Mouse (Mus musculus) c-Kit-positive CD71-positive TER-119-positive erythroid progenitor cells, embryonic 14.5 days (primary cell): ENCODE results near the gene Lrrc52.
A peak's percentile ranks its signal among the peaks of the same experiment; 100 is the strongest.

ENCODE experiments used
- DNase-seq: peaks from one replicate; pipeline ENCODE4 v3.0.0-alpha.2; 2013; ENCODE audit warnings: low spot score

Gene Lrrc52

DNA sequence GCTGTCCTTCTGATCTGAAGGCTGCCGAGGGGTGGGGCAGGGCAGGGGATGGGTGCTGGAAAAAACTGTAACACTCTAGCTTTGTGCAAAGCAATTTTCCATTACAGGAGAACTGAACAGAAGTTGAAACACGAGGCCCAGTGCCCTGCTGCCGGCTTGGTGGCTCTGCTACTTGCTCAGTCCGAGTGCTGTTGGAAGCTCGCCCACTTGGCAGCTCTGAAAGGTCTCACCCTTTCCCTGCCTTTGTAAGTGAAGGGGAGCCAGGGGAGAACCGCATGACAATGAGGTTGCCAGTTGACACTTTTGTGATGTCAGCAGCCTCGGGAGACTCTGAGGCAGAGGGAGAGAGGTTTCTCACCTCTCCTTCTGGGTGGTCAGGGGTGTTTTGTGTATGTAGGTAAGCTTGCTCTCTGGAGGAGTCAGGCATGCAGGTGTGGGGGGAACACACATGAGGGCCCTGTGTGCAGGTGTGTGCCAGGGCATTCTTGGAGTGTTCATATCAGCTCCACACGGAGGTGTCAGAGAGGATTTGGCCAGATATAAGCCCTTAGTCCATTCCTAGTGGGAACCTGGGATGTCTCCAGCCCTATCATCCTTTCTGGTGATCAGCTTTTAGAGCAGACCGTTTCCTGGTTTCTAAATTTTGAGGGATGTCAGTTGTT lies at the start of gene Lrrc52:
Gene Lrrc52 (minus strand): TSS at position 16 of the 662 bp plus-strand sequence.
- DNase-seq: no peak

DNA sequence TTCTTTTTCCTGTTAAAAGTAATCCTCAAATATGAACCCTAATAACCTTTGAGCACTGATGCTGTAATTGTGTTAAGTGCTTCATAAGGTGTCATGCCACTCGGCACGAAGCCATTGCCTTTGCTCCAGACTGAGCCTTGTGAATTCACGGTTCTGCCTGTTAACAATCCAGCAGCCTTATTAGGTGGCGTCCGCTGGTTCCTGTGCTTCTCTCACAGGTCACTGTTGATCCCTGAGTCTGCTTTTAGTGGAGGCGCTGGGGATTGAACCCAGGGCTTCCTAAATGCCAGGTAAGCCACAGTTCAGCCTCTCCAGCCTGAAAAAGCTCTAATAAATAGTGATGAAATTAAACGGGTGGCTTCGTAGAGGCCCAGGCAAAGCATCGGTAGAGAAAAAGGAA lies 45.0 kb upstream of the Lrrc52 start:
- no peak for DNase-seq

DNA sequence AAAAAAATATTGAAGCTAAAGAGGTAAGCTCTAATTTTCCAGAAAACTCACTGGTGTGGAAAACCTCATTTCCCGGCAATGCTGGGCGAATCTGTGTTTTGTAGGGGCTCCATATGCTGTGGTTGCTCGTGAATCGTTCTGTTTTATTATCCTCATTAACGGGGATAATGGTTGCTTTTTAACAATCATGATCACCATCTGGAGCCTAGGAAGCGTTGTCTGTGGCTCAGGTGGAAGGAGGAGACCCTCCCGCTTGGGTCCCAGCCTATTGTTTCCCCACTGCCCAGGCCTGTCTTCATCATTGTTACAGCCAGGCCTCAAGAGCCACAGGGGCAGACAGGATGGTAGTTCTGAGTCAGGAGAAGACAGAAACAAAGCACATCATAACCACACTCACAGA lies 39.5 kb upstream of the Lrrc52 start:
- no peak for DNase-seq

DNA sequence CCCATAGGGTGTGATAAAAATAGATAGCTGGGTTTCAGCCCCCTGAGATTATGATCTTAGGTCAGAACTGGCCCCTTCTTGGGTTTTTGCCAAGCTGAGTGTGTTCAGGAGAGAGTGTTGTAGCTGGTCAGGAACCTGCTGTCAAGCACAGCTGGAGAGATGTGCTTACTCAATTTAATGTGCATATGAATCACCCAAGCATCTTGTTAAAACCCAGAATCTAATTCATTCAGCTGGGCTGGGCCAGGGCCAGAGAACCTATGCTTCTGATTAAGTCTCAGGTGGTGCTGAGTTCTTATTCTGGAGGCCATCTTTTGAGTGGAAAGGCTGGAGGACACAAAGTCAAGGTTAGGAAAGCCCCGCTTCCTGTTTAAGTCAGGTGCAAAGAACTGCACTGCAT lies 38.8 kb upstream of the Lrrc52 start:
- no peak for DNase-seq

DNA sequence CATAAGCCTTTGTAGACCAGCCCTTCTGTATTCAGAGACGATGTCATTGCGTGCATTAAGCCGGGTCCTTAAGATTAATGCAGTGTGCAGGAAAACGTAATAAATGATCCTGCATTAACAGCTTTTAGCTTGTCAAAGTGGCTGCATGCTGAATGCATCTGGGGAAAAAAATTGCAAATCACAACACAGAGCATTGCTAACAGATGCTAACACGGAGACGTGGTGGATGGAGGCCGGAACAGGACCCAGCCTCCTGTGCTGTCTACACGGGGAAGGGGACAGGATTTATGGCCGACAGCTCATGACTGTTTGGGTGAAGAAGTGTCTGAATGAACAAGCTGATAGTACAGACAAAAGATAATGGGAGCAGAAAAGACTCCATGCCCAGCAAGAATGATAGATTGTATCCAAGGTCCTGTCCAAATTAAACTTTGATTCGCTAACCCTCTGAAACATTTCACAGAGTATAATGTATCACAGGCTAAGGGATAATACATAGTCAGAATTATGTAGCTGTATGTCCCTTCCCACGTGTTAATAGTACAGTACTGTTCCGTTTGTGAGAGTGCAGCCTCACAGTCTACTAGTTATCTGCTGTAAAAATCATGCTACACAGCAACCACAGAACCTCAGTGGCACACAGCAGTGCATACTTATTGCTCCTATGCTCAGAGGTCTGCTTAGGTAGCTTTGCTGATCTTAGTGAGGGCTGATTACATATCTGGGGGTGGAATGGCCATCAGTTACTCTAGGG lies 32.7 kb upstream of the Lrrc52 start:
- DNase-seq: no peak

DNA sequence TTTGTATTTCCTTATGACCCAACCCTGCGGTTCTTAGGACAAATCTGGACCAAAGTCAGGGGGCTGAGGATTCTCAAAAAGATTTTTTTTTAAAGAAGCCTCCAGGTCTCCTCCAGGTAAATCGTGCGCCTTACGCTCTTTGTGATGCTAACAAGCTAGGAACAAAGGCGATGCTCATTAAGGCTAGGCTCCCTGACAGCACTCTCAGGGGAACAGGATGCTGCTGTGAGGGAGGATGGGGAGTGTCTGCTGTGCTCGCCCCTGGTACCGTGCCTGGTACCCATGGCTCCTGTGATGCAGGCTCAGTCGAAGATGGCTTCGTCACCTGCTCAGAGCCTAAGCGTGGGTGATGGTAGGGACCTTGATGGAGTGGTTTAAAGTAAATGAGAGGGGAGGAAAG lies 31.4 kb upstream of the Lrrc52 start:
- no peak for DNase-seq

DNA sequence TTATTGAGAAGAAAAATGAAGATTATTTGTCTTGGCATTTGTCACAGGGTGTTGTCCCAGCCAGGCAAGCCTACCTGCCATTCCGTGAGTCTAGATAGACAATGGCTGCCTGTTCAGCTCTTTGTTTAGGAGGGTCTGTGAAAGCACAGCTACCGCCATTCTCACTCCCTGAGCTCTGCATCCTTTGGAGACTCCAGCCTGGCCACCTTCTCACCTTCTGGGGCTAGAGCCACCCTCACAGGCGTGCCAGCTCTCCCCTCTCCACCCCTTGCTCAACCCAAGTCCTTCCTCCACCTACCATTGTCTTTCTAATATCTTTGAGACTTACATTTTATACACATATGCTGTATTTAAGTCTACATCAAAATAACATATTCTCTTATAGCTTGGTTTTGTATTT lies 31.0 kb upstream of the Lrrc52 start:
- DNase-seq: no peak

DNA sequence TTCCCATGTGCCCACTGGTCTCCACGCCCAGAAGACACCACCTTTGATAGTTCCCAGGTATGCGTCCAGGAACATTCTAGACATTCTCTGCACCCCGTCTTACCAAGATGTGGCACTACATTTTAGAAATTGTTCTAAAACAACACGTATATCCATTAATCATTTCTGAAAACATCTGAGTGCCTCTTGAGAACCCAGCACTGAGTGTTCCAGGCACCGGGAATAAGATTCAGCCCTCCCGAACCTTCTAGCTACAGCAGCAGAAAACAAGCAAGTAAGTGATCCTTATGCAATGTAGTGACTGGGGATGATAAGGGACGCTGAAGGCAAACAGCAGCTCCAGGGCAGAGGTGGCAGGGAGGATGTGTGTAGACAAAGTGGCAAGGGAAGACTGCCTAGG lies 24.9 kb upstream of the Lrrc52 start:
- no peak for DNase-seq

DNA sequence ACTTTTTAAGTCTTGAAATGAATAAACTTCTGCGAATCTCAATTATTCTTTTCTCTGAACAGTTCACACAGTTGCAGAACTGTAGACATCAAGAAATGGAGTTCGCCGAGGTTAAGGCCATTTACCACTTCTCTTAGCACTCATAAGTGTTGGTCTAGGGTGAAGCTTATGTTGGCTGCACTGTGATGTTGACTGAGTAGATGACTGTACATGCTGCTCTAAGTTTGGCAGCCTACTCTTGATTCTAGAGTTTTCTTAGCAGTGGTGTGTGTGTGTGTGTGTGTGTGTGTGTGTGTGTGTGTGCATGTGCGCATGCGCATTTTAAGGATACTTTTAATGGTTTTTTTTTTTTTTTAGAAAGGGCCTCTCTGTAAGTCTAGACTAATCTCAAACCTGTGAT lies 21.4 kb upstream of the Lrrc52 start:
- DNase-seq: no peak

DNA sequence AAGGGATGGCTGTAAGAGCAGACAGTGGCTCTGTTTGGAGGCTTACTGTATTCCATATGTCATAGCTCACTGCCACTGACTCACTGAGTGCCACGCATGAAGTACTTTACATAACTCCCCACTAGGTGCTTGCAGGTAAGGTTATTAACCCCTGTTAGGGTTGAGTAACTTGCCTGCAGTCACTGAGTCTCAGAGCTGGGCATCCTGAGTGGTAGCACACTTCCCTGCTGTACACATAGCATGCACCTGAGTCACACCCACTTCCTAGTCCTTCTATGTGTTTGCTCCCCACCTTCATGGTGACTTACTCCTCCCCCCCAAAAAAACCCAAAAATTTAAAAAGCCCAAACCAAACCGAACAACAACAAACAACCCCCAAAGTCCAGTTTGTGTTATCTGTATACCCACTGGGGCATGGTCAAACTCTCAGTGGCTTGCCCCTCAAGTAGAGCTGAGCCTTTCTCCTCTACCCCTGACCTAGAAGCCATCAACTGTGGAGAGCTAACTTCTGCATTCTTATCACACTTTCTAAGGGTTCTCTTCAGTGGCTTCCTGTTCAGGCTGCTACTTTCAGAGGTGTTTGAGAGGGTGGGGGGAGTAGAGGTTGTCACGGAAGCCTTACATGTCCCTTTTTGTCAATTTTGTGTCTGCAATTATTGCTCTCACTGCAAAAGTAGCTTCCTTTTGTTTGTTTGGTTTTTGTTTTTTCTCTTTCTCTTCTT lies 20.5 kb upstream of the Lrrc52 start:
- DNase-seq: no peak

DNA sequence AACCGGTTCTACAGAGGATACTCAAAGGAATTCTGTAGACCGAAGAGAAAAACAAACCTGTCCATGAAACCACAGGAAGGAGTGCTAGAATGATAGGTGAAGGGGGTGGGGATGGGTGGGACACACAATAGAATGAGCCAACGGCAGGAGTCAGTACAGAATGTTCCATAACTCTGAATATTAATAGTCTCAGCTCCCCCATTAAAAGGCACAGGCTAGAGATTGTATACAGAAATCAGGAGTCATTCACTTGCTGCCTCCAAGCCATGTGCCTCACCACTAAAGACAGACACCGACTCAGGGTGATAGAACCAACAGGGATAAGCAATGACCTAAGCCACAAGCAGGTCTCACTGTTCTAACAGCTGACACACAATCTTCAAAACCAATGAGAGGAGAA lies 16.3 kb upstream of the Lrrc52 start:
- DNase-seq: no peak

DNA sequence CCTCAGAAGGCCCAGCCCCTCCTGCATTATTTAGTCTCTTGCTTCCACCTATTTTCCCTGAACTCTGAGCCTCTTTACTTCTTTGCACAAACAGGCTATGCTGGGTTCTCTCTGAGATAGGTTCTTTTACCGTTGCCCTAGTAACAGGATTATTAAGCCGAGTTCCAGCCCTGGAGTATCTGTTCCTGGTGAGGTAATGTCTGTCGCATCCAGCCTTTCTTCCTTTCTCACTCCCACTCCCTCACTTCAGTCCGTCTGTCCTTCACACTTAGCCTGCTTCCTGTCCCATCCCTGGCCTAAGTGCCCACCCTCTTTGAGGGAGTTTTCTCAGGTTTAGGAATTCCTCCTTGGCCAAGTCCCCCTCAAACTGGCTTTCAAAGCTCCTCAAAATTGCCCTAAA lies 7.0 kb upstream of the Lrrc52 start:
- no peak for DNase-seq

DNA sequence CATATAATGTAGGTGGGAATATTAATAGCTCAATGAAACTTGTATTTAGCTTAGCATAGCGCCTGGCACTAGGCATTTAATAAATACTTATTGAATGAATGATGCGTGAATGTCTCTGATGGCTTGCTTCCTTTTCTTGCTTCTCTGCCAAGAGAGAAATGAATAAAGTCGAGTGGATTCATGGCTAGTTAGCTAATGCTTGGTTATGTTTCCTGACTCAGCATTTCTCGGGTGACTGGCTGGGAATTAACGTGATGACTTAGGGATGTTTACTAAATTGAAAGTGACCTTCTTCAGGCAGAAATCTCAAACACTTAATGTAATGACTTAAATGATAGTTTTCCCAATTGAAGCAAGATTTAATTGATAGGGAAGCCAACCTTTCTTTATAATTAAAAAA lies 1.3 kb upstream of the Lrrc52 start:
- DNase-seq: no peak

DNA sequence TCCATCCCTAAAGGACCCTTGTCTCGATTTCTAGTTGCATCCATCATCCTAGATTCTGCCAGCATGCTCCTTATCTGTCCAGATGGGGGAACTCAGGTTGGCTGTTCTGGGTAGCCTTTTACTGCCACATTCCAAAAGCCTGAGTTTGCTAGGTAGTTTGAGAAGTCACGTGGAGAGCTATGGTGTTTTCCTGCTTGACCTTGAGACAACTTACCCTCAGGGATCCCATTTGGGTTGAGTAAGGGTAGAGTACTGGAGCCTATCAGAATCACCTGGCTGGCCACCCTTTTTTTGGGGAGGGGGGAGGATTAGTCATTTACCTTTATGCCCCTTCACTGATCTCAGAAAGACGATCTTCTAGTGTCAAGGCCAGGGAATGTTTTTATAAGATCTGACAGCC lies 9.3 kb downstream of the Lrrc52 start:
- no peak for DNase-seq

DNA sequence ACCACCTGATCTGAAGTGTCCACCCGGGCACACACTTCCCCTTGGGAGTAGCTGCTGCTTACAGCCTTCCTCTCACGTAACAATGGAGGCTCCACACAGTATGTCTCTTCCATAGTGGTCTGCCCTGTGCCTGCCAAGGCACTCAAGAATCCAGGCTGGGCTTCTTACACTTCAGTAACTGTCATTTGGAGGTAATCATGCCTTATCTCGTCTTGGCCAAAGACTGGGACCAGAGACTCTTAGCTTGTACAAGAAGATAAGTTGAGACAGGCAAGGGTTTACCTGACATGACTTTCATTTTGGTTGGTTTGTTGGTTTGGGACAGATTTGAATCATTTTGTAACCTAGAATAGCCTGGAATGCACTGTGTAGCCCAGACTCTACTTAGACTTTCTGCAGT lies 13.5 kb downstream of the Lrrc52 start:
- no peak for DNase-seq

DNA sequence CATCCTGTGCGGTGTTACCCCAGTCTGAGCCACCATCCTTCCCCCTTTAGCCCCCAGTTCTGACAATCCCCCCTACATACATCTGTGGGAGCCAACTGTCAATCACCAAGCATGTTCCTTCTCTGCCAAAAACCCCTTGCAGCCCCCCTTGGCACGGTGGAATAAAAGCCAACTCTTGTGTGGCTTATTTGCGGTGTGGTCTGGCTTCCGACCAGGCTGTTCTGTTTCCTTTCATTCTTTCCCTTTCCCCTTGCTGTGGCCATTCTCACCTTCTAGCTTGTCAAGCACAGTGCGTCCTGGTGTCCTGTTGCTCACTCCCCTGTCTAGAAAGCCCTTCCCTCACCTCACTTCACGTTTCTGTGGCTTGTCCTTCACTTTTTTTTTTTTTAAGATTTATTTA lies 14.1 kb downstream of the Lrrc52 start:
- DNase-seq: no peak

DNA sequence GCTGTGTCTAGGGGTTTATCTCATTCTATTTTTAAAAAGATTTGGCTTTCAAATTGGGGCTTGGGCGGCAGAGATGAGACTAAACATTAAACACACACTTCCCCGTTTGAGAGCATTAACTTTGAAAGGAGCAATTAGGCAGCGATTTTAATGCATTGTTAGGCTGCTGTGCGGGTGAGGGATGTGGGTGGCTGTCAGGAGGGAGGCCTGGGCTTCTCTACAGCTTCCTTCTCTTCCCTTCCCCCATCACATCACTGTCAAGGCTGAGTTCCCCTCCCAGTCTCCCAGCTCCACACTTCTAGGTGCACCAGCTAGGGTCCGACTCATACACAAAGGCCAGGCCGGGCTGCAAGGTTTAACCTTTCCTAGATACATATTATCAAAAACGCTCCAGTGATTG lies 18.0 kb downstream of the Lrrc52 start:
- DNase-seq: no peak

DNA sequence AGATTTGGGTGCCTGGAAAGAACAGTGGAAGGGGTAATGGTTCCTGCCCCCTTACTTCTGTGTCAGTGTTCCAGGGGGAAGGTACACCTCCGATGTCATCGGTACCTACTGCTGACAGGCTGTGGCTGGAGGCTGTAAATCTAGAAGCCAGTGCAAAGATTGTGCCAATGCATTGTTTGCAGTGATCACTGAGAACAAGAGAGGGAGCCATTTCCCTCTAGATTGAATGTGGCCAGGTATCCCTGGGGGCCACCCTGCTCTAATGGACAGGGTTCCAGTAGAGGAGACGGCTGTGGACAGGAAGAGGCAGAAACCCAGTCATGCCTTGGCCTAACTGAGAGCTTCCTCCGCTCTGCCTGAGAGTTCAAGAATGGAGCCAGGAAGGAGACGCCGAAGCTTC lies 18.5 kb downstream of the Lrrc52 start:
- no peak for DNase-seq

DNA sequence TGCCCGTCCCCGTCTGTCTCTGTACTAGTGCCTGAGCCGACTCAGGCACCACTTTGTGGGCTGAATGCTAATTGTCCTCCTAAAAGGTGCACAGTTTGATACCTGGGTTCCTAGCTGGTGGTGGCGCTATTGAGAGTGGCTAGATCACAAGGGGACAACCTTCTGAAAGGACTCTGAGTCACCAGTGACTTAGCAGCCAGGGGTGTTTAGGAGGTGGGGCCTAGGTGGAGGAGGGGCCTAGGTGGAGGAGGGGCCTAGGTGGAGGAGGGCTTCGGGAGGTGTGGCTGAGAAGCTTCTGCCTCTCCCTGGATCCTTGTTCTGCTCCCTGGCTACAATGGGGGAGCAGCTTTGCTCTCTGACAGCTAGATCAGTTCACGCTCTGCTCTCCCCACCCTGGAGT lies 20.1 kb downstream of the Lrrc52 start:
- peak; percentile 22 for DNase-seq

DNA sequence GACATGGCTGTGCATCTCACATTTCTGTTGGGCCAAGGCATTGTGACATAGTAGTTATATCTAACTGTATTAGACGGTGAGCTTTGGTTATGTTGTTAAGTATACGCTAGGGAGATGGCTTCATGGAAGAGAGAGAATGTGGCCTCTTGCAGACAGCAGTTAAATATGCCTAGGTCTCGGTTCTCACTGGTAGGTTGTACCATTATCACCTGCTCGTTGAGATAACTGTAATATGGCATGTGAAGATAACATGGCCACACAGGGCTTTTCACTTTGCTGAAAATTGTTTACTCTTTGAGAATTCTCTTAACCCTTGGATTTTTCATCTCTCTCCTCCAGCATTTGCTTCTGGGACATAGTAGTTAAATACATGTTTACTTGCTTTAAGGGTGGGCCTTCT lies 21.4 kb downstream of the Lrrc52 start:
- peak; percentile 48 for DNase-seq

DNA sequence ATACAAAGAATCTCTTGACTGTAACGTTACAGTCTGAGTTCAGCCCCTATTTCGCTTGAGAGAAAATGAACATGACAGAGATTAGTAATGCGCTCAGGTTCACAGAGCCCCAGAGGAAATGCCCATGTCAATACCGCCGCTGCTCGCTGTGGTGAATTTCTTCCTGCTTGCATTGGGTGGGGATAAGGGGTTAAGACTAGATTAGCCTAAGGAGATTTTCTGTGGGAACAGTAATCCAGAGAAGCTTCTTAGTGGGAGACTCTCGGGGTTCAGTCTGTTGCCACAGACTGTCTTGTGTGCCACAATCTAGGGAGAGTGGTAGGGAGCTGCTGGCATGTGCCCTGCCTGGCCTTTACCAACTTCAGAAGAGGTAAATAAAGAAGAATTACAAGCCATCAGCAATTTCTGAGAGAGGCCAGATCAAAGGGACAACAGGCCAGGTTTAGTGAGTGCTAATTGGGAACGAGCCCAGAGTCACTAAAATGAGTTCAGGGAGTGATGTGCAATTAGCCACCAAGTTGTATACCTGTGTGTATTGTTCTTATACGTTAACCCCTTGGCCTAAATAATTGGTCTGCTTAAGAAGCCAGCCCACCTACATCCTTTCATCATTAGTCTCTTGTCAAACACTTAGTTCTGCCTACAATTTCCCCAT lies 28.2 kb downstream of the Lrrc52 start:
- no peak for DNase-seq

DNA sequence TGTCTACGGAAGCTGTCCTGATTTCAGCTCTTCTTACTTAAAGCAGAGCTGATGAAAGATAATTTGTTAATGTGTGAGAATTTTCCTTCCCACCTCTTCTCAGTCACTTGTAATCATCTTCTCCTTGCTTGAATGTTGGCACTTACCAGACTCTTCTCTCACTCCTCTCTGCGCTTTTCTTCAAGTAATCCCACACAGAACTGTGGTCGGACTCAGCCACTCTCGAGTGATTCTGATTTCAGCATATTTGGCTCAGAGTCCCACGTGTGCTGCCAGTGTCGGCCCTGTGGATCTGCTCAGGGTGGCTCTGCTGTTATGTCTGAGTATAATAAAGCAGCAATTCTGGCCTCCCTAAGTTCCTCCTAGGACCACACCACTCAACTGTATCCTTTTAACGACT lies 29.5 kb downstream of the Lrrc52 start:
- no peak for DNase-seq
